Mouse (Mus musculus) intestine, postnatal 0 days (tissue): ENCODE results near the gene Tnfrsf14. TPM values are rescaled to one million over a fixed set of nuclear protein-coding genes. Genes with fewer than 3 reads are reported as not detected.

ENCODE experiments used
- ATAC-seq: fragments of 200-750 bp; cut with Nextera tagmentation; 2 replicates; pipeline ENCODE4 v1.8.0; 2017; ENCODE audit warnings: mild to moderate bottlenecking, moderate TSS enrichment, moderate library complexity
- H3K27ac ChIP-seq: fragments of 300-500 bp; sonication (generic); 2 replicates; pipeline ENCODE4 v1.5.1; 2014; ENCODE audit warnings: mild to moderate bottlenecking, low read depth, low read length, moderate library complexity
- H3K27me3 ChIP-seq: fragments of 300-500 bp; sonication (generic); replicated peaks from 2 replicates; pipeline ENCODE4 v1.6.1; 2014; ENCODE audit warnings: low read length, mixed read lengths; ENCODE audit not compliant: control insufficient read depth, insufficient read depth
- H3K36me3 ChIP-seq: fragments of 300-500 bp; sonication (generic); 2 replicates; pipeline ENCODE4 v1.6.1; 2014; ENCODE audit warnings: mild to moderate bottlenecking, moderate library complexity; ENCODE audit not compliant: control insufficient read depth, insufficient read depth
- H3K4me1 ChIP-seq: fragments of 300-500 bp; sonication (generic); replicated peaks from 2 replicates; pipeline ENCODE4 v1.6.1; 2014; ENCODE audit warnings: antibody characterized with exemption, low read length, mixed read lengths; ENCODE audit not compliant: control insufficient read depth, insufficient read depth
- H3K4me2 ChIP-seq: fragments of 300-500 bp; sonication (generic); replicated peaks from 2 replicates; pipeline ENCODE4 v1.6.1; 2014; ENCODE audit warnings: low read depth, mild to moderate bottlenecking, moderate library complexity
- H3K4me3 ChIP-seq: fragments of 300-500 bp; sonication (generic); 2 replicates; pipeline ENCODE4 v1.5.1; 2014; ENCODE audit warnings: low read depth, low read length
- H3K9ac ChIP-seq: fragments of 300-500 bp; sonication (generic); 2 replicates; pipeline ENCODE4 v1.6.1; 2014; ENCODE audit warnings: mild to moderate bottlenecking, low read depth, low read length
- H3K9me3 ChIP-seq: fragments of 300-500 bp; sonication (generic); 2 replicates; pipeline ENCODE4 v1.6.1; 2016; ENCODE audit warnings: mixed run types; ENCODE audit not compliant: control insufficient read depth
- CTCF ChIP-seq: sonication (generic); IDR thresholded peaks from 2 replicates; pipeline ENCODE4 v1.5.1; 2016; ENCODE audit warnings: low read depth, mild to moderate bottlenecking, control low read depth, antibody characterized with exemption, moderate library complexity
- WGBS: fragments of 180-500 bp; shearing (Covaris S2); extraction: QIAGEN DNeasy Blood & Tissue Kit; methylation state at CpG from one replicate; pipeline ENCODE4 v1.1.7; 2014; 5-methylcytosine and 5-hydroxymethylcytosine counted together
- polyA plus RNA-seq: library from polyadenylated mRNA; unstranded; fragments of >200 nt; fragmentation: Nextera tagmentation; extraction: Ambion mirVana; gene quantifications from 2 replicates; pipeline ENCODE4 v1.2.1, GENCODE M21; 2015

Tnfrsf14 gene
- polyA plus RNA-seq: 1.9 and 2.9 TPM in 2 replicates

DNA sequence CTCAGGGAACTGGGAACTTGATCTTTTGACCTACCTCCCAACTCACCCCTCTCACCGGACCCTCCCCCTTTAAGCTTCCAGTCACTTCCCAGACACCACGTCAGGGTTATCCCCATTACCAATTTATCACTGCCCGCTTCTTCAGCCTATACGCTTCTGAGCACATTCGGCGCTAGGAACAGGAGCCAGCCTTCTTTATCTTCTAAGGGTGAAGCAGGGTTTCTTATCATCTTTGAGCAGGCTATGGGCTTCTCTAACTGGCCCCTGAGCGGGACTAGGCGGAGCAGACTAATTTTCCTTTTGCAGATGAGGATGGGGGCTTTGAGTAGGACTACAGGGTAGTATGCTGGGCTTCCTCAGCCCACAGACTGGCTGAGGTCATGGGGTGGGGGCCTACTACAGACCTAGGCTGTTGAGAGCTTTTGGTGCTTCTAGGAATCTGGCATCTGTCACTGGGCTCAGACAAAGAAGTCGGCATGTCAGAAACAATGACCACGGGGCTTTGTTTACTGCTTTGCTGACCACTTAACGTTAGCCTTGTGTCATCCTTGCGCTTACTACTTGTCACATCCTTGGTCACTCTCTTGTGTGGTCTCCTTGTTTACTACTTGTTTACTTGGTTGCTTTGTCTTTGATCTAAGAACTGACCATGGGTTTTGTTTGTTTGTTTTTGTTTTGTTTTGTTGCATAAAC lies at the start of gene Tnfrsf14:
Tnfrsf14 (minus strand) TSS at position 169 of the 693 bp plus-strand sequence.
- no peaks in the 10 kb centered on the region for H3K9me3 ChIP-seq
- no peak for TF ChIP-seq CTCF
- 0 out of 2 replicates have a peak, but pooled peaks cover 8% of the 10 kb centered on the region for H3K4me1 ChIP-seq
- peak within 1 kb of the TSS; percentile 52 for H3K9ac ChIP-seq
- peak within 1 kb of the TSS; percentile 76 for H3K4me2 ChIP-seq
- H3K36me3 ChIP-seq: peaks cover 12% of the 10 kb centered on the region; the same call in 1 of the 2 replicates
- peak; percentile 12; the same call in 1 of the 2 replicates for ATAC-seq
- WGBS: 26% methylated on average over 12 of the region's 12 CpGs
- H3K27ac ChIP-seq: peak within 1 kb of the TSS; percentile 78
- H3K27me3 ChIP-seq: no peaks in the 10 kb centered on the region
- peak within 1 kb of the TSS; percentile 44 for H3K4me3 ChIP-seq

DNA sequence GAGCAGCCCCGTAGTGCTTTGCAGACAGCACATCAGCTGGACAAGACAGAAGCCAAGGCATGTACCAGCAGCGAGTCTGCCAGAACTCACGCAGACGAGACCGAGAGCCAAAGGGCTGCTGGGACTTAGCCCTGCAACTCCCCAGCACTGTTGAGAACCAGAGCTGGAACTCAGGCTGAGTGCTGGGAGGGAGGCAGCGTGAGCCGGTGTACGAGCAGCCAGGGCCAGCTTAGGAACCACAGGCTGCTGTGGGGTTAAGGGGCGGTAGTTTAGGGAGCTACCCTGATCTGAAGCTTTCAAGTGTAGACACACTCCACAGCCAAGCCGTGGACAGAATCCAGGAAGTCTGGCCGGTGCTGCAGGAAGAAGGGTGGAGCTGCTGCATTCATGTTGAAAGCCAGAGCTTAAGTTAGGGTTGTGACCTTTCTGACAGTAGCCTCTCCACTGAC lies 45.8 kb upstream of the Tnfrsf14 start:
- WGBS: 80% methylated on average over 11 of the region's 11 CpGs
- ATAC-seq: no peak
- Histone ChIP-seq H3K27me3 (no peaks in the 10 kb centered on the region), H3K9ac (no peak overlapping the region), H3K4me2 (no peak overlapping the region), H3K4me1 (no peaks in the 10 kb centered on the region), H3K36me3 (peaks cover 99% of the 10 kb centered on the region), H3K4me3 (no peak overlapping the region), H3K27ac (no peak overlapping the region), H3K9me3 (no peaks in the 10 kb centered on the region)
- no peak for TF ChIP-seq CTCF

DNA sequence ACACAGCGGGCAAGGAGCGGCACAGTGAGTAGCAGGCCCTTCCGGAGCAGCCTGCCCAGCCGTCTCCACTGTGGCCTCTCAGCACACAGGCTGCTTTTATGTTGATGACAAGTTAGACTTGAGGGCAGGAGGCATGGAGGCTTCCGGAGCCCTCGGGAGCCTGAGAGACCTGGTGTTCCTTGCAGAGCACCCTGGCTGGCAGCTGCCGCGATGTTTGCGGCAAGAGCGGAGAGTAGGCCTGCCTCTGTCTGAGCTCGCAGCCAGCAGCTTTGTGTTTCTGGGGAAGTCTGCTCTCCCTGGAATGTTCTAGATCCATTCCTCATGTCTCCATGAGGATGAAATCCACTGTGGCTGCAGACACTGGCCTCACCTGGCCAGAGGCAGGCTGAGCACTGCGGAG lies 44.2 kb upstream of the Tnfrsf14 start:
- no peak overlapping the region for H3K4me2 ChIP-seq
- ATAC-seq: no peak
- WGBS: 94% methylated on average over 12 of the region's 12 CpGs
- H3K36me3 ChIP-seq: peaks cover 86% of the 10 kb centered on the region
- H3K27ac ChIP-seq: no peak overlapping the region
- no peak for TF ChIP-seq CTCF
- H3K27me3 ChIP-seq: no peaks in the 10 kb centered on the region
- H3K9me3 ChIP-seq: no peaks in the 10 kb centered on the region
- no peaks in the 10 kb centered on the region for H3K4me1 ChIP-seq
- H3K9ac ChIP-seq: no peak overlapping the region
- no peak overlapping the region for H3K4me3 ChIP-seq

DNA sequence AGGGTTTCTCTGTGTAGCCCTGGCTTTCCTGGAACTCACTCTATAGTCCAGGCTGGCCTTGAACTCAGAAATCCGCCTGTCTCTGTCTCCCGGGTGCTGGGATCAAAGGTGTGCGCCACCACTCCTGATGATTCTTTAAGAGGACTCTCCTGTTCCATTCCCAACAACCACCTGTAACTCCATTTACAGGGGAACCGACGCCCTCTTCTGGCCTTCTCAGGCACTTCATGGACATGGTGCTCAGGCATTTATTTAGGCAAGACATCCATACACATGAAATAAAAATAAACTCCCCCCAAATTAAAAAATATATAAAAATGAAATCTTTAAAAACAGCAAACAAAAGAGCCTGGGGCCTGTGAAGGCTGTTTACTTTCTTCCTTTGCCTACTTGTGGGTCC lies 38.8 kb upstream of the Tnfrsf14 start:
- no peak overlapping the region for H3K9ac ChIP-seq
- H3K36me3 ChIP-seq: peaks cover 33% of the 10 kb centered on the region
- H3K27me3 ChIP-seq: peaks cover 7% of the 10 kb centered on the region
- no peak for ATAC-seq
- 0 out of 2 replicates have a peak, but pooled peaks cover 6% of the 10 kb centered on the region for H3K4me1 ChIP-seq
- no peak overlapping the region for H3K4me3 ChIP-seq
- no peaks in the 10 kb centered on the region for H3K9me3 ChIP-seq
- no peak overlapping the region for H3K27ac ChIP-seq
- no peak overlapping the region for H3K4me2 ChIP-seq
- 62% methylated on average over 5 of the region's 5 CpGs for WGBS
- peak; percentile 62 for TF ChIP-seq CTCF

DNA sequence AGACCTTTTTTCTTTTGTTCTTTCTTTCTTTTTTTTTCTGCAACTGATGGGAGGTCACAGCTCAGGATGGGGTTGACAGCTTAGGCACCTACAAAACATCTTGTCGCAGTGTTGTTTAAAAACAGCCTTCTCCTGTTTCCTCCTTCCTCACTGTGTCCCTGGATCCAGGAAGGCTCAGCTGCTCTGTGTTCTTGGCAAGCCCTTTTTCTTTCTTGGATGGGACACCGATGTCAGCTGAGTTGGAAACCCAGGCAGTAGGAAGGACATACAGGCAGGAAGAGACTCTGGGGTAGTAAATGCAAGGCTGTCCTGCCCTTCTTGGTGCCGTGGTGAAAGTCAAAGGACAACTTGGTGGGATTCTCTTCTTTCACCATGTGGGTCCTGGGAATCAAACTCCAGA lies 37.5 kb upstream of the Tnfrsf14 start:
- TF ChIP-seq CTCF: no peak
- H3K4me1 ChIP-seq: peaks cover 13% of the 10 kb centered on the region
- no peak overlapping the region for H3K4me2 ChIP-seq
- H3K4me3 ChIP-seq: no peak overlapping the region
- 70% methylated on average over 3 of the region's 3 CpGs for WGBS
- no peaks in the 10 kb centered on the region for H3K9me3 ChIP-seq
- peaks cover 20% of the 10 kb centered on the region for H3K27me3 ChIP-seq
- no peak overlapping the region for H3K9ac ChIP-seq
- no peak for ATAC-seq
- no peak overlapping the region for H3K27ac ChIP-seq
- H3K36me3 ChIP-seq: peaks cover 19% of the 10 kb centered on the region

DNA sequence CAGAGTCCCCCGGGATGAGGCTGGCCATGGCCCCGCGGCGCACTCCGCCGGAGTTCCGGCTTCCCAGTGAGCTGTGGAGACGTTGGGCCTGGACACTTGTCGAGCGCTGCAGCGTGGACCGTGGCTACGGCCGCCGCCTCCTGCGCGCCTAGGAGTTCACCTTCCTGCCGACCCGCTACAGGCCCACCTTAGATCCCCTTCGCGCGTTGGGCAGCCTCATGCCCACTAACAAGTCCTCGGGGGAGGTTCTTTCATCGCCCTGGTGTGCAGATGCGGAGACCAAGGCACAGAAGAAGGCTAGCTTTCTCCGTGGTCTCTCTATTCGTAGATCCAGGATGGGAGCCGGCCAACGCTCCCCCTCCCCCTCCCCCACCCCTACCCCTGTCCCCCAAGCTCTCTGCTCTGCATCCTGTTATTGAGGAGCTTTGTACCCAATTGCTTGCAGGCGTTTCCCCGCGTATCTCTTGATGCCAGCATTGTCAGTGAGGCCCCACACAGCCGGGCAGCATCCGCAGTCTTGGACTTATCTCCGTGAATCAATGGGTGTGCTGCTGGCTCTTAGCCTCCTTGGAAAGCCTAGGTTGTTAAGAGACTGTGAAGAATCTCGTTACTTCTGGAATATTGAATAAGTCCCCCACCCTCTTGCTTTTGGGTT lies 36.3 kb upstream of the Tnfrsf14 start:
- peaks cover 8% of the 10 kb centered on the region for H3K36me3 ChIP-seq
- ATAC-seq: no peak; the same call in 1 of the 2 replicates
- H3K4me1 ChIP-seq: peaks cover 13% of the 10 kb centered on the region
- H3K9me3 ChIP-seq: no peaks in the 10 kb centered on the region
- peak overlapping the region; percentile 64 for H3K4me3 ChIP-seq
- WGBS: 1% methylated on average over 28 of the region's 36 CpGs
- peak overlapping the region; percentile 90 for H3K4me2 ChIP-seq
- peaks cover 32% of the 10 kb centered on the region for H3K27me3 ChIP-seq
- H3K9ac ChIP-seq: peak overlapping the region; percentile 62
- H3K27ac ChIP-seq: peak overlapping the region; percentile 43
- no peak for TF ChIP-seq CTCF
